Mouse (Mus musculus) testis, adult 2 months (tissue): ENCODE results near the gene Astl.
A peak's percentile ranks its signal among the peaks of the same experiment; 100 is the strongest.

ENCODE experiments used
- CTCF ChIP-seq: fragments of 200-500 bp; IDR thresholded peaks from 2 replicates; pipeline ENCODE4 v1.5.1; 2012; ENCODE audit warnings: low read depth, mild to moderate bottlenecking, inconsistent platforms, low read length, moderate library complexity; ENCODE audit not compliant: control insufficient read depth, insufficient read depth, insufficient replicate concordance
- POLR2A ChIP-seq: fragments of 200-500 bp; IDR thresholded peaks from 2 replicates; pipeline ENCODE4 v1.6.1; 2012; ENCODE audit warnings: low read depth, mild to moderate bottlenecking, inconsistent platforms, low read length, moderate library complexity; ENCODE audit not compliant: control insufficient read depth

DNA sequence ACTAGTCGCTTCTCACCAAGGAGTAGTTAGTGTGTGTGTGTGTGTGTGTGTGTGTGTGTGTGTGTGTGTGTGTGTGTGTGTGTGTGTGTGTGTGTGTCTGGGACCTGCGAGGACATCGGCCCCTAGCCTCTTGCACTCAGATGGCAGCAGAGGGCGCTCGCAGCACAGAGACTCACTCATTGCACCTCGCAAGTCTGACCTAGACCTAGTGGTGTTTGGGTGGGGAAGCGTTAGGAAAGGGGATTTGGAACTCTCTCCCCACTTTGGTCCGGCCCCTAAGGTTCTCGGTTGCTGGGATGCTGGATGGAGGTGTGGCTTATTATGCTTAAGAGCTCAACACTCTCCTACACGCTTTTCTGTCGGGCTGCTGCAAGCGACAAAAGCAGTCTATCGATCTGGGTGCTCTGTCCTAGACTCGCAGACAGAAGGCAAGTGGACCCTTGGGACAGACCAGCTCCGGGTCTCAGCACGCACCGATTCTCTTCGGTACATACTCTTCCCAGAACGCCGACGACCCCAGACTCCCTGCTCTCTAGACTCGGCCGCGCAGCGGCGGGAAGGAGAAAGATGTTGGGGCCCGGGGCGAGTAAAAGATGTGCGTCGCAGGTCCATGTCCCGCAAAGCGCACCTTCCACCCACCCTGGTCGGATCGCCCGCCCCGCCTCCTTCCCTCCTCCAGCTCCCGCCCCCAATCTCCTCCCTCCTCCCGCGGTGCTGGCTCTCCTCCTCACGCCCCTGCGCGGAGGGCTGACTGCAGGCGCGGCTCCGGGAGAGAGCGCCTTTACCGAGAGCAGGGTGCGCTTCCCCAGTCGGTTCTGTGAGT, 24.2 kb downstream of the Astl start, which contains the start of gene Adra2b:
- TF ChIP-seq POLR2A, result no peak
- peak; percentile 75; the same call in 1 of the 2 replicates for TF ChIP-seq CTCF
